Mouse (Mus musculus): Measurements from ENCODE around the gene Dcun1d1.

Dcun1d1 gene

GRCm38 (mm10) chr3:35937345-35937744 lies at the start of gene Dcun1d1:
Gene Dcun1d1, minus strand, starts transcription at chr3:35937445.
- DNase-seq (ENCODE audit: low spot score) = no peak

GRCm38 (mm10) chr3:35986266-35986665 lies 49.0 kb upstream of the Dcun1d1 start:
- no peak for DNase-seq (ENCODE audit: low spot score)

- DNase-seq (ENCODE audit: low spot score) = peak; percentile 55
Measured at GRCm38 (mm10) chr3:35973551-35973950, 36.3 kb upstream of the Dcun1d1 start.

- peak; percentile 58 for DNase-seq (ENCODE audit: low spot score)
Measured at GRCm38 (mm10) chr3:35972985-35973384, 35.7 kb upstream of the Dcun1d1 start.

GRCm38 (mm10) chr3:35971149-35971548 lies 33.9 kb upstream of the Dcun1d1 start:
- no peak for DNase-seq (ENCODE audit: low spot score)

GRCm38 (mm10) chr3:35970441-35970840 lies 33.2 kb upstream of the Dcun1d1 start:
- no peak for DNase-seq (ENCODE audit: low spot score)

GRCm38 (mm10) chr3:35967366-35967921 lies 30.2 kb upstream of the Dcun1d1 start:
- no peak for DNase-seq (ENCODE audit: low spot score)

- no peak for DNase-seq (ENCODE audit: low spot score)
Measured at GRCm38 (mm10) chr3:35966493-35966892, 29.2 kb upstream of the Dcun1d1 start.

- no peak for DNase-seq (ENCODE audit: low spot score)
Measured at GRCm38 (mm10) chr3:35964928-35965327, 27.7 kb upstream of the Dcun1d1 start.

- no peak for DNase-seq (ENCODE audit: low spot score)
Measured at GRCm38 (mm10) chr3:35963921-35964320, 26.7 kb upstream of the Dcun1d1 start.

GRCm38 (mm10) chr3:35963401-35963800 lies 26.2 kb upstream of the Dcun1d1 start:
- no peak for DNase-seq (ENCODE audit: low spot score)

GRCm38 (mm10) chr3:35962967-35963366 lies 25.7 kb upstream of the Dcun1d1 start:
- no peak for DNase-seq (ENCODE audit: low spot score)

- no peak for DNase-seq (ENCODE audit: low spot score)
Measured at GRCm38 (mm10) chr3:35957230-35957629, 20.0 kb upstream of the Dcun1d1 start.

GRCm38 (mm10) chr3:35954901-35955575 lies 17.8 kb upstream of the Dcun1d1 start:
- no peak for DNase-seq (ENCODE audit: low spot score)

- no peak for DNase-seq (ENCODE audit: low spot score)
Measured at GRCm38 (mm10) chr3:35953816-35954215, 16.6 kb upstream of the Dcun1d1 start.

GRCm38 (mm10) chr3:35953184-35953583 lies 15.9 kb upstream of the Dcun1d1 start:
- DNase-seq (ENCODE audit: low spot score) = no peak

GRCm38 (mm10) chr3:35948197-35948596 lies 11.0 kb upstream of the Dcun1d1 start:
- no peak for DNase-seq (ENCODE audit: low spot score)

- no peak for DNase-seq (ENCODE audit: low spot score)
Measured at GRCm38 (mm10) chr3:35940520-35941135, 3.4 kb upstream of the Dcun1d1 start.

GRCm38 (mm10) chr3:35940047-35940446 lies 2.8 kb upstream of the Dcun1d1 start:
- DNase-seq (ENCODE audit: low spot score) = no peak

GRCm38 (mm10) chr3:35933405-35933777 lies 3.9 kb downstream of the Dcun1d1 start:
- peak; percentile 77 for DNase-seq (ENCODE audit: low spot score)

- peak; percentile 83 for DNase-seq (ENCODE audit: low spot score)
Measured at GRCm38 (mm10) chr3:35932735-35933404, 4.4 kb downstream of the Dcun1d1 start.

- peak; percentile 69 for DNase-seq (ENCODE audit: low spot score)
Measured at GRCm38 (mm10) chr3:35931896-35932727, 5.1 kb downstream of the Dcun1d1 start.

Measured in embryo, embryonic 10.5 days (tissue).